Mouse (Mus musculus): Measurements from ENCODE around the gene Fam117a. TPM values are rescaled to one million over a fixed set of nuclear protein-coding genes. Genes with fewer than 3 reads are reported as not detected.

Fam117a gene
- total RNA-seq, 2 experiments from 2014 or later = 9.1 to 14.0 TPM

GRCm38 (mm10) chr11:95328629-95329028 lies 8.2 kb upstream of the Fam117a start:
- intact Hi-C loops (cut with DNase I) = no loop called here

GRCm38 (mm10) chr11:95330662-95331061 lies 6.2 kb upstream of the Fam117a start:
- intact Hi-C loops (cut with DNase I) = no loop called here

More at GRCm38 (mm10) chr11:95328629-95329028, 8.2 kb upstream of the Fam117a start:
- DNase-seq = no peak

GRCm38 (mm10) chr11:95333209-95333608 lies 3.6 kb upstream of the Fam117a start:
- no peak for DNase-seq
- intact Hi-C loops (cut with DNase I) = no loop called here

More at GRCm38 (mm10) chr11:95330662-95331061, 6.2 kb upstream of the Fam117a start:
- no peak for DNase-seq

DNA sequence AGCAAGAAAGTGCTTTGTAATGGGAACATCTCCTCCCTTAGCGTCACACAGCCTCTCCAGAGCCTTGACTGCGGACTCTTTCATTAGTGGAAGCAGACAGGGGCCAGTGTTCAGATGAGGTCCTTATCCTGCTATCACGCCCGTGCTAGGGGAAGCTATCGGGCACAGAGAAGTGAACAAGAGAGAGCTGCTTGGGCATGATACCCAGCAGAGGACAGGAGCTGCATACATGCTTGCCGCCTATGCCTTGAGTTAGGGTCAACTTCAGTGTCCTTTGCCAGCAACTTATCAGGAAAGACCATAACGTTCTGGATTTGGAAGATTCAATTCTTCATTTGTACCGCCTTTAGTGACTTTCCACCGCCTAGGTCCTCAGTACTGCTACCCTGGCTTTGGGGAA lies 3.0 kb upstream of the Fam117a start:
- intact Hi-C loops (cut with DNase I) = no loop called here
- no peak for DNase-seq

DNA sequence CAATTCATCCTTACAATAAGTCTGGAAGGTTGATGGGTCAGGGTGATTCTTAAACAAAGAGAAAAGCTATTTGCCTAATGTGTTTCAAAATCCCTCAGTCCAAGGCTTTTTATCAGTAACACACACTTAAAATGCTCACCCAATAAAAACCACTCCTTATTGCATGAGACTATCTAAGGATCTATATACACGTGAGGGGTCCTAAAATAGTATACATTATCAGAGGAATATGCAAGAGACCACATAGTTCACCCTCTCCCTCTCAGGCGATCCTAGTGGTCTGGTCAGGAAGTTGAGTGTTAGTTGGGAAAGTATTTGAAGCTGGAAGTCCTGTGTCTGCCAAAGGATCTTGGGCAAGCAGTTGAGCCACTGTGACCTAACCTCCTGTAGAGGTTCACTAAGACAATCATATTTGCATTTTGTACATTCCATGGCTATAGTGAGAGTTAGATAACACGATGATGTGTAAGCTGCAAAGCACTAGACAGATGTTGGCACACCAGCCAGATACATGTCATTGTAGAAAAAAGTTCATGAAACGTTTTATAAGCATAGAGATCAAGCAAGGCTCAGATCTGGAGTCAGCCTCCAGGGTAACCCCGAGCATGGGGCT lies 2.3 kb upstream of the Fam117a start:
- intact Hi-C loops (cut with DNase I) = loop anchor here (5.0 kb wide), 1 partner anchor 48 kb away; the partner anchor contains the start of gene Slc35b1
- no peak for DNase-seq

DNA sequence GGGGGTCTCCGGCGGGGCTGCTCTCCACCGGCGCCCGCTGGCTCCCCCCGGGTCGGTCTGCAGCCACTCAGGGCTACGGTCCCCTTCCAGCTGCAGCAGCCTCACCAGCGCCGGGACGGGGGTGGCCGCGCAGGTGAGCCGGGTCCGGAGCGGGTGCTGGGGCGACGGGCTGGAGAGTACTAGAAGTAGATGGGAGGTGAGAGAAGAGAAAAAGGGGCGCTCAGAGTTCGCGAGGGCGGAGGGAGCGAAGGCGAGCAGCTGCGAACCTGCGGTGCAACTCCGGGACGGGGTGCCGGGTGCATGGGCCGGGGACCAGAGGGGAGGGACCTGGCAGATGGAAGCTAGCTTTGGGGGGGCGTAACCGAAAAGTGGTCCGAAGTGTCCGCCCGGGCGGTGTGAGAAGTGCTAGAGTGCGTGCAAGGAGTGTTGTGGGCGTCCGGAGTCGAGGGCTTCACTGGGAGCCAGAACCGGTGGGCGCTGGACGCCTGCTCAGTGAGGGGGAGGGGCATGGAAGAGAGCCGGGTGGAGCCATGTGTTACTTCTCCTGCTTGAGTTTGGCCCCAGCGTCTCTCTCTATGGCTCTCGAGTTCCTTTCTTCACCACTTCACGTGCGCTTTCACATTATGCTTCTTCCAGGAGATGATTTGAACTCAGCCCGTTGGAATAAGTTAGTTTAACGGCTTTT lies 453 bp downstream of the Fam117a start:
- peak; percentile 74 to 76 for DNase-seq
- intact Hi-C loops (cut with DNase I) = loop anchor here (2.0 to 5.0 kb wide), 3 partner anchors 26 to 45 kb away; partner anchors contain the start of genes Kat7 and Slc35b1

DNA sequence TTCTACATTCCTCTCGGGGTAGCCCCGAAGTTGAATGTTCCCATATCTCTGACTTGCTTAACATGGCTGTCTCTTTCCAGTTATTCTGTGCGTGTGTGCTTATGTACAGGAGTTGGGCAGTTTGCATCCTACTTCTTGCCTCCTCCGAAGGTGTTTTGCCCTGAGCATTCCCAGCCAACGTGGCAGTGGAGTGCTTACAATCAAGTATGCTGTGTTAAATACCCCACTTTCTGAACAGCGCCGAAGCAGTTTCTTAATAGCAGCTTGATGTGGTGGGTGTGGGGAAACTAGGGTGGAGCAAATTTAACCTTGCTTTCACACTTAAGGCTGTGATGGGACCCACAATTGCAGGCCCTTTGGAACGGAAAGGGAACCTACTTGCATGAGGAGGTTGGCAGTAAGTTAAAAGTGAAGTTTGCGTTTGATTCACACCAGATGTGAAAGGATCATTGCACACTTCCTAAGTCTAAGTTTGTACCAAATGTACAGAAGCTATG lies 1.1 kb downstream of the Fam117a start:
- intact Hi-C loops (cut with DNase I) = loop anchor here (2.0 to 5.0 kb wide), 3 partner anchors 27 to 44 kb away; partner anchors contain the start of genes Kat7 and Slc35b1
- no peak for DNase-seq

DNA sequence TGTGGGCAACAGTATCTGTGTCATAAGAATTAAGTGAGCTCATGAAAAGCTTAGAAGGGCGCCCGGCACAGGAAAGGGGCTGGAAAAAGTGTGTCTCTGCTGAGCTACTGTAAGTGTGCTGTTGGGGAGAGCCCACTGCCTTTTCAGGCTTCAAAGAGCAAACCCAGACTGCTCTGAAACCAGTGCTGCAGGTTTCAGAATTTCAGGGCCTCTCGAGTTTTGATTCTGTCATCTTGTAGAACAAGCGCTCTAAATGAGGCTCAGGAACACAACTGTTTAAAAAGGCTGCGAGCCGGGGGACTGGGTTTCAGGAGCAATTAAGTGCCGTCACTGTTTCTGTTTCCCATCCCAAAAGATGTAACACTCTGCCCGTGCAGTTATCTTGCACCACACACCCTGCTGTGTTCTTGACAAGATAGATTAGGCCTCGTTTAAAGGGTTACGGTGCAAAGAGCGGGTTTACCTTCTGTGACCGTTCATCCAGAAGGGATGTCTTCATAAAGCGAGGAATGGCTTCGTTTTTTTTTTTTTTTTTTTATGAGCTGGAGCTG lies 2.7 kb downstream of the Fam117a start:
- no peak for DNase-seq
- intact Hi-C loops (cut with DNase I) = loop anchor here (5.0 kb wide), 1 partner anchor 43 kb away; the partner anchor contains the start of gene Slc35b1

- intact Hi-C loops (cut with DNase I) = no loop called here
- DNase-seq = no peak
Measured at GRCm38 (mm10) chr11:95340259-95340658, 3.4 kb downstream of the Fam117a start.

- intact Hi-C loops (cut with DNase I) = no loop called here
- no peak for DNase-seq
Measured at GRCm38 (mm10) chr11:95340664-95341063, 3.8 kb downstream of the Fam117a start.

DNA sequence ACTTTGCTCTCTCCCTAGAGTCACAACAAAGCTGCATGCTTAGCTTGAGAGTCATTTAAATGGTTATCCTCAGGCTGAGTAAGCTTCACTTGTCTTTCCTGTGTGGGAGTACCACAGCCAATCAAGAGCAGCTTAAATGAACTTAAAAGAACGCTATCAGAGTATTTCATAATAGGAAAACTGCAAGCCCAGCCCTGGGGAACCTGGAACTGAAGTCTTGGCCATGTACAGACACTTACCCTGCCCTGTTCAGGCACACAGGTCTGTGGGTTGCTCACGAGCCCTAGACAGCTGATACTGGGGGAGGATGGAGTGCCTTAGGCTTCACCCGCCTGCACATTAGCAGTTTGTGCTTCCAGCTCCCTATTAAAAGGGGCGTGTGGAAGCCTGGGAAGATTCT lies 6.4 kb downstream of the Fam117a start:
- no peak for DNase-seq
- intact Hi-C loops (cut with DNase I) = no loop called here

DNA sequence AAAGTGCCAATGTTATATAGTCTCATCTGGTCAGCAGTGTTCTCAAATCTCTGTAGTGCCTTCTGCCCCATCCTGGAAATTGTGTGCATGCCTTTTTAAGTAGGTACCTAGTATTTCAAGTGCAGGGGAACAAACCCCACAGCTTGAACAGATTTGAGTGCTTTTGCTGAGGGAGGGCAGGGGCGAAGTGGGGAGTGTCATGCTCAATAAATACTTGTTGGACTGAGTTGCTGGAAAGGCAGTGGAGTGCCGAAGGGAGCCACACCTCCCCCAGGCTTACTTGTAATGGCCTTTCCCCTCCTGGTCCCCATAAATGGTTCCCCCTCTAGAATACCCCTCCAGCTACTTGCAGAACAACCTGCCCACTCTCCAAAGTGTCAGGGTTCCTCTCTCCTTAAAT lies 7.4 kb downstream of the Fam117a start:
- DNase-seq = no peak
- intact Hi-C loops (cut with DNase I) = no loop called here

GRCm38 (mm10) chr11:95350289-95350688 lies 13.5 kb downstream of the Fam117a start:
- DNase-seq = no peak
- intact Hi-C loops (cut with DNase I) = no loop called here

DNA sequence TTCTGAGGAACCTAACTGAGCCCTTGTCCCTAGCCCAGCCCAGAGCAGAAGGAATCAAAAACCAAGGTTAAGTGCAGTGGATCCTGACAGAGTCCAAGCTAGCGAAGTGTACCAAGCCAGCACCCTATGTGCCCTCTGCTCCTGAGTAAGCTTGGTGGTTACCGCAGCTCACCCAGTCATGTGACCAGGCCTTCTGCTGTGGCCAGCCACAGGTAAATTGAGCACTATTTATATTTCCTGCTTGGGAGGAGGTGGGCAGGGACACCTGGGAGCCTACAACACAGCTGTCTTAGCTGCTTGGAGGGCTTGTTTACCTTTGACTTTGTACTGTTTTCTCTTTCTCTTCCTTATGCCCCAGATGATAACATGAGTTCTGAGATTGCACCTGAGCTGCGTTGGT lies 14.1 kb downstream of the Fam117a start:
- DNase-seq = no peak
- intact Hi-C loops (cut with DNase I) = no loop called here

- no peak for DNase-seq
- intact Hi-C loops (cut with DNase I) = no loop called here
Measured at GRCm38 (mm10) chr11:95352686-95353085, 15.9 kb downstream of the Fam117a start.

- DNase-seq = no peak
- intact Hi-C loops (cut with DNase I) = no loop called here
Measured at GRCm38 (mm10) chr11:95353226-95353625, 16.4 kb downstream of the Fam117a start.

- intact Hi-C loops (cut with DNase I) = no loop called here
- DNase-seq = no peak
Measured at GRCm38 (mm10) chr11:95354228-95354944, 17.6 kb downstream of the Fam117a start.

DNA sequence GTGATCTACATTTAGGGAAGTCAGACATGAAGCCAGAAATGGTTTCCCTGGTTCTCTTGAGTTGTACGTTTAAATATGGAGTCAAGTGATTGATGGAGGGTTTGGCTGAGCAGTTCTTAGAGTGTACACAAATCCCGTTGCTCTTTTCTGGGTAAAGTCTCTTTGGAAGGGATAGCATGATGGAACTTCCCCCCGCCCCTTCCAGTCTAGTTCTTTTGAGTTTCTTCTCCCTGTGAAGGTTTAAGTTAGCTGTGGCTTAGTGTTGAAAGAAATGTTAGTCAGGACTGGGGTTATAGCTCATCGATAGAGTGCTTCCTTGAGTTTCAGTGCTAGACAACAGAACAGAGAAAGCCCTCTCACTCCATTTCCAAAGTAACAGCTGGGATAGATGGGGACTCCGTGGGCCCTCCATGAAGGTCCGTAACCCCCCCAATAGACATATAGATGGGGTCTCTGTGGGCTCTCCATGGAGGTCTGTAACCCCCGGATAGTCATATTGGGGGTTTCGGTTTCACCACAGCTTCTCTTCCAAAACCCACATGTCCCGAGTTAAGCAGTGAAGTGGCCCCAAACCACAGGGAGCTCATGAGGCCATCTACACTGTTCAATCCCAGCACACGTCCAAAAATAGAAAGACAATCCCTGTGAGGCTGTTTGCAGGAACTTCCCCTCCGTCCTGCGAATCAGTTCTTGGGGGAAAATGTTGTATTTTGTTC lies 18.3 kb downstream of the Fam117a start:
- no peak for DNase-seq
- intact Hi-C loops (cut with DNase I) = no loop called here

GRCm38 (mm10) chr11:95355661-95356011 lies 18.8 kb downstream of the Fam117a start:
- no peak for DNase-seq
- intact Hi-C loops (cut with DNase I) = no loop called here

DNA sequence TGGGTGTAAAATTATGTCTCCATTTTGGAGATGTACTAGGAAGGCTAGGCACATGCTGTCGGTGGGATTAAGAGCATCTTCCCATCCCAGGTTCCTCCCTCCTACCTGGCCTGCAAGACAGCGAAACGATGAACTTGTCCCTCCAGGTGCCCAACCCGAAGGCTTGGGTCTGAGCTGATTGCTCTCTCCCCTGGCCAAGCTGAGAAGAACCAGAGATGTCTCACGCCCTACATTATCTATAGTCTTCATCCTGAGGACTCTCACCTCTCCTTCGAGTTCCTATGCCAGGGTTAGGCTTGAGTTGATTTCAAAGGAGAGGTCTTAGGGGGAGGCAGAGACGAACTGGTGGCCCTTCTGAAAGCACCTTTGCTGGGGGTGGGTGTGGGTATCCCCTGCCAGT lies 19.2 kb downstream of the Fam117a start:
- intact Hi-C loops (cut with DNase I) = no loop called here
- no peak for DNase-seq

Measured in heart, postnatal 10 days (tissue).